Mouse (Mus musculus) C2C12 (cell line): ENCODE results near the gene Efcab9. TPM values are rescaled to one million over a fixed set of nuclear protein-coding genes. Genes with fewer than 3 reads are reported as not detected.

Source experiments
- H3K27me3 ChIP-seq: one replicate; pipeline ENCODE4 v1.6.1; 2011; ENCODE audit not compliant: control insufficient read depth, insufficient read depth, insufficient read length
- H3K36me3 ChIP-seq: one replicate; pipeline ENCODE4 v1.6.1; 2011; ENCODE audit not compliant: control insufficient read depth, insufficient read depth
- H3K4me3 ChIP-seq: one replicate; pipeline ENCODE4 v1.5.1; 2011; ENCODE audit warnings: mild to moderate bottlenecking, control low read depth; ENCODE audit not compliant: poor library complexity, insufficient read depth, severe bottlenecking
- H3K79me2 ChIP-seq: one replicate; pipeline ENCODE4 v1.6.1; 2011; ENCODE audit not compliant: control insufficient read depth, insufficient read depth
- H3K79me3 ChIP-seq: one replicate; pipeline ENCODE4 v1.6.1; 2011; ENCODE audit warnings: low read depth, control low read depth
- H3ac ChIP-seq: one replicate; pipeline ENCODE3; 2011; ENCODE audit warnings: low read depth; ENCODE audit not compliant: control insufficient read depth, insufficient read length
- CEBPB ChIP-seq: IDR thresholded peaks from one replicate; pipeline ENCODE4 v1.6.1; 2011; ENCODE audit warnings: low read depth, mild to moderate bottlenecking, control low read depth, moderate library complexity
- CTCF ChIP-seq: IDR thresholded peaks from one replicate; pipeline ENCODE4 v1.5.1; 2011; ENCODE audit not compliant: control insufficient read depth, insufficient read depth, insufficient read length
- FOSL1 ChIP-seq: IDR thresholded peaks from one replicate; pipeline ENCODE4 v1.8.0; 2011; ENCODE audit warnings: mild to moderate bottlenecking, low read length; ENCODE audit not compliant: poor library complexity, insufficient read depth, severe bottlenecking
- MAX ChIP-seq: IDR thresholded peaks from one replicate; pipeline ENCODE4 v1.6.1; 2011; ENCODE audit warnings: mild to moderate bottlenecking, control low read depth
- MYOD1 ChIP-seq: IDR thresholded peaks from one replicate; pipeline ENCODE4 v1.6.1; 2011; ENCODE audit warnings: low read depth; ENCODE audit not compliant: control insufficient read depth, insufficient read length
- MYOG ChIP-seq: IDR thresholded peaks from one replicate; pipeline ENCODE4 v1.6.1; 2011; ENCODE audit not compliant: control insufficient read depth, insufficient read length; ENCODE audit errors: extremely low read depth
- USF1 ChIP-seq: IDR thresholded peaks from one replicate; pipeline ENCODE4 v1.6.1; 2011; ENCODE audit warnings: low read depth, mild to moderate bottlenecking, control low read depth, moderate library complexity
- polyA plus RNA-seq: library from polyadenylated mRNA; unstranded; fragments of >200 nt; fragmentation: generic; extraction: Trizol; gene quantifications from one replicate; pipeline ENCODE4 v1.2.1, GENCODE M21; 2012; ENCODE audit warnings: missing spikeins

Gene Efcab9
- polyA plus RNA-seq, 1 experiment = 0.14 TPM

DNA sequence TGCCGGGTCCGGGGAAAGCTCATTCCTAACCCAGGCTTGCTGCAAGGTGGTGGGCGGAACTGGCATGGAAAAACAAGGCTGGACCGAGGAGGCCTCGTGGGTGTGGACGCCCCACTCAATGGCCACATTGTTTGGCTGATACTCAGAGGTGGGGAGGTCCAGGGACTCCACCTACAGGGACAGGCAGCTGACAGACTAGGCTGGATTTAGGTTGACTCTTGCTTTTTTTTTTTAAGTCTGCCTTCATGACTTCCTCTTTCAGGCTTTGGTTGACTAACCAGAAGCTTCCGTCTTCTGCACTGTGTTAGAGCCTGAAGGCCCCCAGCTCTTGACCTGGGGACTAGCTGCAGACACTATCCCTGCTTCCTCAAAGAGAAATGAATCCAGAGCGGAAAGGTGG is 33.2 kb upstream of the Efcab9 start:
- TF ChIP-seq MYOD1 (no peak), CEBPB (no peak), FOSL1 (no peak), USF1 (no peak), MAX (no peak), CTCF (no peak), MYOG (no peak)
- no peaks in the 10 kb centered on the region for H3K27me3 ChIP-seq
- no peak overlapping the region for H3K4me3 ChIP-seq
- H3K36me3 ChIP-seq = peaks cover 11% of the 10 kb centered on the region
- H3ac ChIP-seq = no peak overlapping the region
- peaks cover 90% of the 10 kb centered on the region for H3K79me2 ChIP-seq
- H3K79me3 ChIP-seq = peaks cover 17% of the 10 kb centered on the region

DNA sequence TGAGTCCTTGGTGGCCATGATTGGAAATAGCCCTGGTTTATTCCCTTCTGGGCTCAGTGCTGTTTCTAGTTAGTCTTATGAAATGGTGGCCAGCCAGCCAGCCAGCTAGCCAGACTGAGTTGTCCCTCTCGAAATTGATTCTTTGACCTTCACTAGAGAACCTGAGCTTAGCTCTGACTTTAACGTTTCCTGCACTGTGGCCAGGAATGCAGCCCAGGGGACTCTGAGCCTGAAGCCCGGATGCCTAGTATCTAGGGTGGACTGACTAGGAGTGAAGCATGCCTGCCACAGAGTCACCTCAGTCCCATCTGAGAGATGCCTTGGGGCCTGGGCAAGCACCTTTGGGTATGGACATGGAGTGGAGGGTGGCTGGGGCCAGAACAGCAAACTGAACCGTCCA is 32.7 kb upstream of the Efcab9 start:
- no peak overlapping the region for H3K4me3 ChIP-seq
- peaks cover 11% of the 10 kb centered on the region for H3K36me3 ChIP-seq
- H3K79me3 ChIP-seq = peaks cover 17% of the 10 kb centered on the region
- peaks cover 90% of the 10 kb centered on the region for H3K79me2 ChIP-seq
- H3K27me3 ChIP-seq = no peaks in the 10 kb centered on the region
- no peak overlapping the region for H3ac ChIP-seq
- TF ChIP-seq MAX = no peak
- TF ChIP-seq CTCF = no peak
- no peak for TF ChIP-seq FOSL1
- no peak for TF ChIP-seq MYOD1
- TF ChIP-seq CEBPB = no peak
- no peak for TF ChIP-seq USF1

DNA sequence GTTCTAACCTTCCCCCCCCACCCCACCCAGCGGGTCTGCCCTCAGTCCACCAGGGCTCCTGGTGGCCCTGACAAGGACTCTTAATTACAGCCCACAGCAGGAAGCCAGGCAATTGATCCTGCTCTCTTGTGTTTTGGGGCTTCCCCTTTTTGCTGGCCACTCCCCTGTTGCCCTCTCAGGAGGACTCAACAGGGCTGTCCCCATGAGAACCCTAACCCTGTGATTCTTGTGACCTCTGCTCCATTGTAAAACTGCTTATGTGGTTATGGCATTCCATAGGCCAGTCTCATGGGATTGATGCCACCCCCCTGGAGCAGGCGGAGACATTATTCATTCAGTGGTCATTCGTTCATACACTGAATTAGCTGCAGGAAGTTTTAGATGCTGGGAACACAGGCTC is 31.8 kb upstream of the Efcab9 start:
- TF ChIP-seq USF1 (no peak), MAX (no peak), MYOG (no peak), FOSL1 (no peak)
- peaks cover 85% of the 10 kb centered on the region for H3K79me2 ChIP-seq
- peaks cover 10% of the 10 kb centered on the region for H3K79me3 ChIP-seq
- H3ac ChIP-seq = no peak overlapping the region
- H3K27me3 ChIP-seq = no peaks in the 10 kb centered on the region
- H3K36me3 ChIP-seq = peaks cover 19% of the 10 kb centered on the region
- no peak overlapping the region for H3K4me3 ChIP-seq

DNA sequence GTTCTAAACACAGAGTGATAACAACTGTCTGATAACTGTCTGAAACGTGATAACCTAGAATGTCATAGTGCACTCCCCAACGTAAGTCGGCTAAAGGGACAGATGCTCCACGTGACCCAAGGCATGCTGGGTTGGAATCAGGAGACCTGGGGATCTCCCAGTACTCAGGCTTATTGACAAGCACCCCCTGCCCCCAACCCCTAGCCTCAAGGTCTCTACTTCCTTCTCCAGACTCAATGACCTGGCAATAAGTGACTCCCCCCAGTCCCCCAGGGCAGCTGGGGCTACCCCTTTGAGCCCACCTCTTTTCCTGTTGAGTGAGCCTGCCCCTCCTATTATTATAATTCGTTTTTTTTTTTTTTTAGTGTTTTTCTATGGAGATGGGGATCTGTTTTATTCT is 30.8 kb upstream of the Efcab9 start:
- Histone ChIP-seq H3K79me3 (peaks cover 7% of the 10 kb centered on the region), H3K79me2 (peaks cover 81% of the 10 kb centered on the region), H3K36me3 (peaks cover 23% of the 10 kb centered on the region), H3K27me3 (no peaks in the 10 kb centered on the region), H3K4me3 (no peak overlapping the region), H3ac (no peak overlapping the region)
- no peak for TF ChIP-seq CEBPB
- no peak for TF ChIP-seq MYOD1
- TF ChIP-seq MAX = no peak
- no peak for TF ChIP-seq CTCF
- TF ChIP-seq MYOG = no peak
- no peak for TF ChIP-seq FOSL1
- TF ChIP-seq USF1 = no peak

DNA sequence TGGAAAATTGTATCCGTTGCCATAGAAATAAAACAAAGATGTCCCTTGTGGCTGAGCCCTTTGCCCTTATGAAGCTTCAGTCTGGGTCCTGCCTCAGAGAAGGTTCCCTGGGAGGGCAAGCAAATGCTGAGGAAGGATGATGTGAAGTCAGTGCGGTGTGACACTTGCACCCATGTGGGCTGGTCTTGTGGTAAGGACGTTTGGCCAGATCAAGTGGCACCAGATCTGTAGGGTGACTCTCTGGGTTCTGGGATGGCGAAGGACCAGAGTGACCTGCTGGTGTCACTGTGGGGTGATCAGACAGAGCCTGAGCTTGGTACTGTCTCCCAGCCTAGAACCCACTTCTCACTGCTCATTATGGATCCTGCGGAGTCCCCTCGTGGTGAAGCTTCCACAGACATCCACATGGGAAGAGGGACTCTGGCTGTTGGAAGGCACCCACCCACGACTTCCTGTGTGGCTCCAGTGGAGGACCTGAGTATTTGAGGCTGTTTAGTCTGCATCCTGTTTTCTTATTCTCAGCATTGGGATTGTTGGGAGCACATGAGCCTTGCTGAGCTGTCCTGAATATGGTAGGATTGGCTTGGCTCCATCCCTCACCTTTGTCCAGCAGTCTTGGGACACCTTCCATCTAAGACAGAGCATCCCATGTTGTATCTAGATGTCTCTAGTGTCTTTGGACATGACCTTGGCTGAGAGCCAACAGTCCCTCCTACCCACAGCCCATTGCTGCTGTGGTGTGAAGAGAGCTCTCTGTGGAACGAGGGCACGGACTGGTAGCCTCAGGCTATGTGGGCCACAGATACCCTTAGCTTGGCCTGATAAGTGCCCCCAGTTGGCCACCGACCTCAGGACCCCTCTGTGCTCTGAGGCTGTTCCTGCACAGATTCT is 29.8 kb upstream of the Efcab9 start:
- TF ChIP-seq CTCF = no peak
- TF ChIP-seq MYOG = no peak
- TF ChIP-seq MAX = no peak
- no peak for TF ChIP-seq MYOD1
- Histone ChIP-seq H3K4me3 (no peak overlapping the region), H3K79me2 (peaks cover 71% of the 10 kb centered on the region), H3K36me3 (peaks cover 31% of the 10 kb centered on the region), H3ac (no peak overlapping the region), H3K79me3 (peaks cover 7% of the 10 kb centered on the region), H3K27me3 (no peaks in the 10 kb centered on the region)

DNA sequence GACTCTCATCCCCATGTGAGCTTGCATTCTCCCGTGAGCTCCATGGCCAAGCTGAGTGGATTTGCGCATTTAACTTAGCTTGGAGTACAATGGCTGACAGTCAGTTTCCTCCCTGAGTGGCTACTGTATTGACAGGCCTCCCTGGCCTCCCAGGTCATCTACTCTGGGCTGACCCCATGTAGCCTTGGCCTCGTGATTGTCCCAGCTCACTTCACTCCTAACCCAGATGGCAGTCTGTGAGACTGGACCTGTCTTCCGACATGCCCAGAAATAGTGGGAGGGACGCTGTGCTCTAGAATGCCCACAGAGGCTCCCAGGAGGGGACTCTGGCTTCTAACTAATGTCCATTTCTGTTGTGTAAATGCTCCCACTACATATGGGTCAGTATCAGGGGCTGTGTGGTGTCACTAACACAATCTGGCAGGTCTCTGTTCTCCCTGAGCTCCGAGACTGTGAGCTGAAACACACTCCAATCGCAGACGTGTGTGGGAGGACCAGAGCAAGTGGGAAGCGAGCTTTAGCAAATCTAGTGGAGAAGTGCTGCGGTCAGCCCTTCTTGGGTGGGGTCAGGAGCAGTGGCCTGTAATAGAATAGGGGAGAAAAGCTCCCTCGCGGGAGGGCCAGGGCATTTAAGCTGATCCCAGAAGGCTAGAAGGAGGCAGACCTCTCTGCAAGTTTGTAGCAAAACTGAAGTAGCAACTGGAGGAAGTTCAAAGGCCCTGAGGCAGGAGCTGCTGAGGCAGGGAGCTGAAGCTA is 28.3 kb upstream of the Efcab9 start:
- TF ChIP-seq CEBPB (no peak), USF1 (no peak), MAX (no peak), CTCF (no peak), MYOD1 (no peak), FOSL1 (no peak), MYOG (no peak)

More for the DNA sequence above, 28.3 kb upstream of the Efcab9 start:
- Histone ChIP-seq H3K4me3 (no peak overlapping the region), H3K36me3 (peaks cover 39% of the 10 kb centered on the region), H3K27me3 (no peaks in the 10 kb centered on the region), H3ac (no peak overlapping the region), H3K79me3 (peaks cover 10% of the 10 kb centered on the region), H3K79me2 (peaks cover 59% of the 10 kb centered on the region)
